Mouse (Mus musculus) embryonic fibroblast, embryonic 13.5 days (primary cell): ENCODE measurements around the gene Cacna1i. TPM values are rescaled to one million over a fixed set of nuclear protein-coding genes. Genes with fewer than 3 reads are reported as not detected.

Source experiments
- H3K27ac ChIP-seq: 2 replicates; pipeline ENCODE4 v1.5.1; 2012; ENCODE audit warnings: low read length, control low read depth, inconsistent platforms; ENCODE audit not compliant: insufficient read depth
- H3K4me1 ChIP-seq: 2 replicates; pipeline ENCODE4 v1.6.1; 2011; ENCODE audit warnings: low read length; ENCODE audit not compliant: control insufficient read depth, insufficient read depth
- H3K4me3 ChIP-seq: 2 replicates; pipeline ENCODE4 v1.5.1; 2011; ENCODE audit warnings: mild to moderate bottlenecking, control low read depth, low read length; ENCODE audit not compliant: insufficient read depth
- CTCF ChIP-seq: IDR thresholded peaks from 2 replicates; pipeline ENCODE4 v1.5.1; 2011; ENCODE audit warnings: mild to moderate bottlenecking, control low read depth, low read length, moderate library complexity, borderline replicate concordance; ENCODE audit not compliant: insufficient read depth
- POLR2A ChIP-seq: IDR thresholded peaks from 2 replicates; pipeline ENCODE4 v1.6.1; 2011; ENCODE audit warnings: low read depth, mild to moderate bottlenecking, control low read depth, low read length, moderate library complexity
- polyA plus RNA-seq: library from polyadenylated mRNA; stranded (reverse); fragments of >200 nt; gene quantifications from 2 replicates; pipeline ENCODE4 v1.2.4, GENCODE M21; 2011; ENCODE audit warnings: low read depth; ENCODE audit not compliant: missing spikeins, insufficient read length

Cacna1i gene
- polyA plus RNA-seq = 0.38 and 0.86 TPM in 2 replicates

- Histone ChIP-seq H3K4me3 (peak within 1 kb of the TSS; percentile 6; the same call in 1 of the 2 replicates), H3K27ac (no peak within 1 kb of the TSS), H3K4me1 (no peaks in the 10 kb centered on the region)
- no peak for TF ChIP-seq POLR2A
- TF ChIP-seq CTCF = no peak; the same call in 1 of the 2 replicates
Observed at GRCm38 (mm10) chr15:80286851-80287415, at the start of gene Cacna1i. Gene Cacna1i (plus strand): TSS chr15:80287238.

GRCm38 (mm10) chr15:80248135-80248534 is 38.9 kb upstream of the Cacna1i start:
- Histone ChIP-seq H3K27ac (no peak overlapping the region), H3K4me3 (no peak overlapping the region), H3K4me1 (no peaks in the 10 kb centered on the region)
- TF ChIP-seq POLR2A (no peak), CTCF (no peak)

GRCm38 (mm10) chr15:80248596-80248995 is 38.4 kb upstream of the Cacna1i start:
- TF ChIP-seq POLR2A (no peak), CTCF (no peak)
- no peak overlapping the region for H3K27ac ChIP-seq

GRCm38 (mm10) chr15:80249672-80250071 is 37.4 kb upstream of the Cacna1i start:
- Histone ChIP-seq H3K4me1 (peaks cover 5% of the 10 kb centered on the region; the same call in 1 of the 2 replicates), H3K4me3 (no peak overlapping the region), H3K27ac (no peak overlapping the region)
- TF ChIP-seq CTCF (no peak), POLR2A (no peak)

More at GRCm38 (mm10) chr15:80248596-80248995, 38.4 kb upstream of the Cacna1i start:
- H3K4me3 ChIP-seq = no peak overlapping the region
- H3K4me1 ChIP-seq = 0 out of 2 replicates have a peak, but pooled peaks cover 2% of the 10 kb centered on the region

- Histone ChIP-seq H3K27ac (no peak overlapping the region), H3K4me3 (no peak overlapping the region)
- TF ChIP-seq CTCF (no peak), POLR2A (no peak)
Observed at GRCm38 (mm10) chr15:80250586-80250985, 36.5 kb upstream of the Cacna1i start.

GRCm38 (mm10) chr15:80253530-80253929 is 33.5 kb upstream of the Cacna1i start:
- no peak overlapping the region for H3K4me3 ChIP-seq
- peaks cover 7% of the 10 kb centered on the region; the same call in 1 of the 2 replicates for H3K4me1 ChIP-seq

More at GRCm38 (mm10) chr15:80250586-80250985, 36.5 kb upstream of the Cacna1i start:
- peaks cover 5% of the 10 kb centered on the region; the same call in 1 of the 2 replicates for H3K4me1 ChIP-seq

GRCm38 (mm10) chr15:80254207-80254606 is 32.8 kb upstream of the Cacna1i start:
- TF ChIP-seq CTCF = no peak
- peak; percentile 56 for TF ChIP-seq POLR2A

More at GRCm38 (mm10) chr15:80253530-80253929, 33.5 kb upstream of the Cacna1i start:
- no peak for TF ChIP-seq POLR2A
- no peak for TF ChIP-seq CTCF
- H3K27ac ChIP-seq = peak overlapping the region; percentile 94

GRCm38 (mm10) chr15:80254847-80255645 is 32.0 kb upstream of the Cacna1i start, which contains the start of gene Atf4:
Gene Atf4 (plus strand): TSS chr15:80255184.
- TF ChIP-seq CTCF (no peak), POLR2A (peak; percentile 100)
- Histone ChIP-seq H3K4me3 (peak within 1 kb of the TSS; percentile 90), H3K27ac (peak within 1 kb of the TSS; percentile 98), H3K4me1 (peaks cover 7% of the 10 kb centered on the region; the same call in 1 of the 2 replicates)

More at GRCm38 (mm10) chr15:80254207-80254606, 32.8 kb upstream of the Cacna1i start:
- peak overlapping the region; percentile 60 for H3K4me3 ChIP-seq
- peaks cover 7% of the 10 kb centered on the region; the same call in 1 of the 2 replicates for H3K4me1 ChIP-seq
- peak overlapping the region; percentile 94 for H3K27ac ChIP-seq

GRCm38 (mm10) chr15:80255646-80256121 is 31.4 kb upstream of the Cacna1i start:
- H3K4me3 ChIP-seq = peak overlapping the region; percentile 90
- TF ChIP-seq CTCF = no peak
- no peak; the same call in 1 of the 2 replicates for TF ChIP-seq POLR2A
- peak overlapping the region; percentile 98 for H3K27ac ChIP-seq
- H3K4me1 ChIP-seq = peaks cover 7% of the 10 kb centered on the region; the same call in 1 of the 2 replicates

- H3K4me1 ChIP-seq = peaks cover 7% of the 10 kb centered on the region; the same call in 1 of the 2 replicates
- H3K27ac ChIP-seq = peak overlapping the region; percentile 98
- H3K4me3 ChIP-seq = peak overlapping the region; percentile 90
- peak; percentile 41 for TF ChIP-seq POLR2A
- TF ChIP-seq CTCF = no peak
Observed at GRCm38 (mm10) chr15:80256242-80256641, 30.8 kb upstream of the Cacna1i start.
